Mouse (Mus musculus) brown adipose tissue, adult 24 weeks (tissue): Measurements from ENCODE around the gene Rac1. TPM values are rescaled to one million over a fixed set of nuclear protein-coding genes. Genes with fewer than 3 reads are reported as not detected.
A peak's percentile ranks its signal among the peaks of the same experiment; 100 is the strongest.
"Not testable (repeated sequence)": the region's sequence is repeated elsewhere in the genome, so short reads cannot be mapped to it uniquely, and the experiment has no call there.

Experiments used
- H3K27ac ChIP-seq: fragments of 200-500 bp; replicated peaks from 2 replicates; pipeline ENCODE4 v1.5.1; 2012; ENCODE audit warnings: low read depth, mild to moderate bottlenecking, low read length
- H3K4me1 ChIP-seq: fragments of 200-500 bp; 2 replicates; pipeline ENCODE4 v1.6.1; 2012; ENCODE audit warnings: low read length, mixed read lengths; ENCODE audit not compliant: control insufficient read depth, insufficient read depth, insufficient read length
- H3K4me3 ChIP-seq: fragments of 200-500 bp; 2 replicates; pipeline ENCODE4 v1.5.1; 2012; ENCODE audit warnings: low read depth, mild to moderate bottlenecking, low read length, moderate library complexity; ENCODE audit not compliant: insufficient read depth
- polyA plus RNA-seq: library from polyadenylated mRNA; stranded (reverse); fragments of >200 nt; gene quantifications from 2 replicates; pipeline ENCODE4 v1.2.4, GENCODE M21; 2012; ENCODE audit not compliant: missing spikeins, insufficient read depth, insufficient read length

Rac1 gene
- polyA plus RNA-seq, 1 experiment, result 188 TPM

DNA sequence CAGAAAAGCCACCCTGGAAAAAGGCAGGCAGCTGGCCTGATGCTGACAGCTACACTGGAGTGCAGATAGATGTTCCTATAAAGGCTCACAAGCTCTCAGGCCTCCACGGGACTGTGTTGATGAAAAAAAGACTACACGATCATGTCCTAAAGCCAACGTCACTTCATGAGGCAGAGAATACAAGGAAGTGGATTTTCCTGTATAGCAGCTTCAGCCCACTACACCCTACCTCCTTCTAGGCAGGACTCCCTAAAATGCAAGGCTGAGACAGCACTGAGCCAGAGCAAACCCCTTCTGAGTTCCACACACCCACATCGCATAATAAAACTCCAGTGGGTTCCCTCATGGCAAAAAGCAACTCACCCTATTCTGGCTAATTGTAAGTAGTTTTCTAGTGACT is 16.3 kb downstream of the Rac1 start:
- Histone ChIP-seq H3K27ac (peak overlapping the region; percentile 62; the same call in 1 of the 2 replicates), H3K4me1 (peaks cover 39% of the 10 kb centered on the region)

DNA sequence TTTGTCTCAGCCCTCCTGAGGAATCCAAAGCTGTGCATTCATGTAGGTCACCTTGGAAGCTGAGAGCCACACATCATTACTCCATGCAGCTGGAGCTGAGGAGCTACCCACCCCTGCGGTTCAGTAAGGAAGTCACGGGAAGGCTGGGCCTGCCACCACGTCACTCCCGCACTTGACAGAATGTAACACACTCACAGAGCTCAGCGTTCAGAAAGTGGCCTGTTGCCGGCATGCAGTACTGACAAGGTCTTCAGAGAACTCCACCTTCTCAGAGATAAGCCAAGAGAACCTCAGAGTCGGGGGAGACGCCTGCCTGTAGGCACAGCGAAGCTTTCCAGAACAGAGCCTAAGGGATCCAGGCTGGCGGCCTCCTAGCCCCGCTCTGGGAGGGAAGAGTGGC is 18.1 kb downstream of the Rac1 start:
- Histone ChIP-seq H3K4me1 (peaks cover 35% of the 10 kb centered on the region), H3K4me3 (no peak overlapping the region), H3K27ac (peak overlapping the region; percentile 47)

More for the DNA sequence above, 16.3 kb downstream of the Rac1 start:
- H3K4me3 ChIP-seq, result no peak overlapping the region

DNA sequence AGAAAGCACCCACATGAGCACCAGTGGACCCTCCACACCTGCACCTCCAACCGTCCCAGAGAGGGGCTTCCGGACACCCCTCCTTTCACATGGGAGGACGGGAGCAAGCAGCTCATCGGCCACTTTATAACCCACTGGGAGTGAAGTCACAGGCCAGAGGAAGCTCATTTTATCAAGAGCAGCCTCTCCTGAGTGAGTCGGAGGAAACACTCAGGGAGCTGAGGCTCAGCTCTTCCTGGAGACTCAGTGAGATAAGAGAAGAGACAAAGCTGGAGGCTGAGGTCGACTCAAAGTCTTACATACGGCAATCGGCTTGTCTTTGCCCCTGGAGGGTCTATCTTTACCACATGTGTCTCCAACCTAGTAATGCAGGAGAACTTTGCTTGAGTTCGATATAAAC is 18.5 kb downstream of the Rac1 start:
- Histone ChIP-seq H3K27ac (peak overlapping the region; percentile 47; the same call in 1 of the 2 replicates), H3K4me1 (peaks cover 35% of the 10 kb centered on the region), H3K4me3 (no peak overlapping the region)

DNA sequence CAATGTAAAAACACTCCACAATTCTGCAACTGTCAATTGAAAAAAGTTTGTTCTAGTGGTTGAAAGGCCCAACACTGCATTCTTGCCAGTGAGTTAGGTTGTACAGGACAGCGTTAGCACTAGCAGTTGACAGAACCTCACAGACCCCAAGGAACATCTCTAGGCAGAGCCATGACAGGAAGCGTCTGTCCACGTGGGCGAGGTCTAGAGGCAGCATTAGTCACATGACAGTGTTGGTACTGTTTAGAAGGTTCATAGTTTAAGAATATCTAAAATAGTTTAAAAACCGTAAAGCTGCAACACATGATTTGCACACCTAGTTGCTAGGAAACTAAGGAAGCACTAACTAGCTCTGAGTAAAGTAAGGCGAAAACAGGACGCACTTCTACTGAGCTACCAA is 22.3 kb downstream of the Rac1 start:
- Histone ChIP-seq H3K4me1 (peaks cover 16% of the 10 kb centered on the region), H3K4me3 (no peak overlapping the region), H3K27ac (no peak overlapping the region)

DNA sequence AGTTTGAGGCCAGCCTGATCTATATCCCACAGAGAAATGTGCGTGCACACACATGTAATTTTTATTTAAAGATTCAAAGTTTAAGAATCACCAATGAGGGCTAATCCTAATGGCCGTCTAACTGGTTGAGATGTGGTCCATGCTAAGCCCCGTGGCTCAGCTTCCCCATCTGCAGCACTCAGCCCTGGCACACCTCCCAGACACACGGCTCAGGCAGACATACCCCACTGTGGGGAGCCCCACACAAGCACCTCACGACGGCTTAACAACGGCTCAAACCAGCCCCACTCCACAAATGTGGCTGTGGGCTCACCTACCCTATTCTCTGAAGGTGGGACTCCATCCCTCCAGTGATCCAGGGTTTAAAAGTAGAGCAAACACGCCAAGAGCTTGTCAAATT is 22.8 kb downstream of the Rac1 start:
- Histone ChIP-seq H3K27ac (no peak overlapping the region), H3K4me1 (peaks cover 13% of the 10 kb centered on the region), H3K4me3 (no peak overlapping the region)

DNA sequence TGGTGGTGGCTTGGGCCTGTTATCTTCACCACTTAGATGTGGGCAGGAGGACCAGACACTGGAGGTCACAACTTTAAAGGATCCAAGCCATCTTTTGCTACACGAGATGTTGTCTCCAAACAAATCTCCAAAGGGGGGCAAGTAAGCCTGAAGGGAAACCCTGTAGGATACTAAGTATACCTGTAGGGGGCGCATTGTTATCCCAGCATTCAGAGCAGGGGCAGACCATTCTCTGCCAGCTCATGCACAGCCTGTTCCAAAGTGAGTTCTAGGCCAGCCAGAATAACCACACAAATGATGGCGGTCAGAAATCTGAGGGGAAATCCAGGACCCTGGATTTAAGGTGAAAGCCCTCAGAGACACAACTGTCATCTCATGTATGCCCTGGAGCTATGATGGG is 23.4 kb downstream of the Rac1 start:
- peaks cover 7% of the 10 kb centered on the region for H3K4me1 ChIP-seq
- H3K4me3 ChIP-seq, result no peak overlapping the region
- no peak overlapping the region for H3K27ac ChIP-seq

- Histone ChIP-seq H3K4me1 (peaks cover 3% of the 10 kb centered on the region; the same call in 1 of the 2 replicates), H3K27ac (no peak overlapping the region), H3K4me3 (no peak overlapping the region)
Measured at GRCm38 (mm10) chr5:143503740-143504139, 24.1 kb downstream of the Rac1 start.

- Histone ChIP-seq H3K4me1 (no peaks in the 10 kb centered on the region), H3K4me3 (no peak overlapping the region), H3K27ac (no peak overlapping the region)
Measured at GRCm38 (mm10) chr5:143502899-143503557, 24.8 kb downstream of the Rac1 start.

- H3K4me3 ChIP-seq, result no peak overlapping the region
- no peak overlapping the region for H3K27ac ChIP-seq
- H3K4me1 ChIP-seq, result no peaks in the 10 kb centered on the region
Measured at GRCm38 (mm10) chr5:143501649-143502048, 26.2 kb downstream of the Rac1 start.

DNA sequence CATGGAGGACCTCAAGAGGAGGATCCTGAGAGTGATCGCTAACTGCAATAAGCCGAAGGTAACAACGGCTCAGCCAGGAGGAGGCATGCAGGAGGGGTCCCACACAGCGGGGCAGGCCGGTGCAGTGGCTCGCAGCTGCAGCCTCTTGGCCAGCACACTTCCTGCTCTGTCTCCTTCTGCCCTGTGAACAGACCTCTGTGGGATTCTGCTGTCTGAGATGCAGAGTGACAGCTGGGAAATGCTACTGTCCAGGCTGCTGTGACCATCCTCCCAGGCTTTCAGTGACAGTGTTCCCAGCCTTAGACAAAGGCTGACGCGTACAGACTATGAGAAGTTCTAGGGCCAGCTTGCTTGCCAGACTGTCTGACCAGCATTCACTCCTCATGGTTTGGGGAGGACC is 26.7 kb downstream of the Rac1 start:
- no peak overlapping the region for H3K27ac ChIP-seq
- H3K4me3 ChIP-seq, result no peak overlapping the region
- no peaks in the 10 kb centered on the region for H3K4me1 ChIP-seq

- not testable (repeated sequence) for H3K4me3 ChIP-seq, H3K27ac ChIP-seq, H3K4me1 ChIP-seq
Measured at GRCm38 (mm10) chr5:143500711-143501110, 27.1 kb downstream of the Rac1 start.

GRCm38 (mm10) chr5:143499686-143500085 is 28.1 kb downstream of the Rac1 start:
- Histone ChIP-seq H3K27ac (no peak overlapping the region), H3K4me3 (no peak overlapping the region), H3K4me1 (no peaks in the 10 kb centered on the region)

GRCm38 (mm10) chr5:143499197-143499596 is 28.6 kb downstream of the Rac1 start:
- Histone ChIP-seq H3K4me3 (no peak overlapping the region), H3K27ac (no peak overlapping the region), H3K4me1 (no peaks in the 10 kb centered on the region)

GRCm38 (mm10) chr5:143497451-143497850 is 30.4 kb downstream of the Rac1 start:
- Histone ChIP-seq H3K27ac (no peak overlapping the region), H3K4me1 (no peaks in the 10 kb centered on the region), H3K4me3 (no peak overlapping the region)

- Histone ChIP-seq H3K27ac (no peak overlapping the region), H3K4me1 (no peaks in the 10 kb centered on the region), H3K4me3 (no peak overlapping the region)
Measured at GRCm38 (mm10) chr5:143495708-143496107, 32.1 kb downstream of the Rac1 start.

DNA sequence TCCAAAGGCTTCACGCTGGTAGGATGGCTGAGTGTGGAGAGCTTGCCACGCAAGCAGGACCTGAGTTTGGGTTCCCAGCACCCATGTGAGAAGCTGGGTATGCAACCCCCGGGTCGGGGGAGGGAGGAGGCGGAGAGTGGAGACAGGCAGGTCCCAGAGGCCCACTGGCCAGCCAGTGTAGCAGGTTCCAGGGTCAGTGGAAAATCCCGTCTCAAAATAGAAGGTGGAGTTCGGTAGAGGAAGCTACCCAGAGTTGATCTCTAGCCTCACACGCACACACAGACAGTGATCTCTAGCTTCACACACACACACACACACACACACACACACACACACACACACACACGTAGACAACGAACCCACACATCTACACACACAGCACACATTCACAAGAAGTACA is 34.7 kb downstream of the Rac1 start:
- no peak overlapping the region for H3K27ac ChIP-seq
- no peak overlapping the region for H3K4me3 ChIP-seq
- H3K4me1 ChIP-seq, result no peaks in the 10 kb centered on the region
